Mouse (Mus musculus): Measurements from ENCODE around the gene Rai1. TPM values are rescaled to one million over a fixed set of nuclear protein-coding genes. Genes with fewer than 3 reads are reported as not detected.
A peak's percentile ranks its signal among the peaks of the same experiment; 100 is the strongest.

Gene Rai1
- polyA plus RNA-seq, 1 experiment = 2.0 TPM

GRCm38 (mm10) chr11:60102664-60103063 is 2.1 kb upstream of the Rai1 start:
- Histone ChIP-seq H3K4me1 (ENCODE audit: control insufficient read depth) (peaks cover 63% of the 10 kb centered on the region), H3K9me3 (ENCODE audit: control insufficient read depth, low read length) (no peaks in the 10 kb centered on the region), H3K27me3 (ENCODE audit: control insufficient read depth) (no peaks in the 10 kb centered on the region), H3K36me3 (ENCODE audit: control insufficient read depth) (no peaks in the 10 kb centered on the region), H3K4me3 (replicated peaks) (no peak overlapping the region)
- TF ChIP-seq TAL1 (IDR thresholded peaks at IDR 0.05; ENCODE audit: low read length) (no peak), GATA1 (IDR thresholded peaks at IDR 0.05; ENCODE audit: low read length) (no peak)

GRCm38 (mm10) chr11:60103567-60103966 is 1.2 kb upstream of the Rai1 start:
- no peaks in the 10 kb centered on the region for H3K9me3 ChIP-seq (ENCODE audit: control insufficient read depth, low read length)
- H3K4me1 ChIP-seq (ENCODE audit: control insufficient read depth) = peaks cover 72% of the 10 kb centered on the region
- TF ChIP-seq GATA1 (IDR thresholded peaks at IDR 0.05; ENCODE audit: low read length) (no peak), TAL1 (IDR thresholded peaks at IDR 0.05; ENCODE audit: low read length) (no peak)
- H3K36me3 ChIP-seq (ENCODE audit: control insufficient read depth) = peaks cover 3% of the 10 kb centered on the region; the same call in 1 of the 2 replicates
- H3K4me3 ChIP-seq (replicated peaks) = no peak overlapping the region
- H3K27me3 ChIP-seq (ENCODE audit: control insufficient read depth) = no peaks in the 10 kb centered on the region

- Histone ChIP-seq H3K4me1 (ENCODE audit: control insufficient read depth) (peaks cover 78% of the 10 kb centered on the region), H3K9me3 (ENCODE audit: control insufficient read depth, low read length) (no peaks in the 10 kb centered on the region), H3K27me3 (ENCODE audit: control insufficient read depth) (no peaks in the 10 kb centered on the region), H3K36me3 (ENCODE audit: control insufficient read depth) (peaks cover 10% of the 10 kb centered on the region), H3K4me3 (replicated peaks) (peak overlapping the region; percentile 88)
- TF ChIP-seq GATA1 (IDR thresholded peaks at IDR 0.05; ENCODE audit: low read length) (no peak), TAL1 (IDR thresholded peaks at IDR 0.05; ENCODE audit: low read length) (no peak)
Measured at GRCm38 (mm10) chr11:60105593-60106542, 1.1 kb downstream of the Rai1 start.

- H3K27me3 ChIP-seq (ENCODE audit: control insufficient read depth) = no peaks in the 10 kb centered on the region
- peak overlapping the region; percentile 88 for H3K4me3 ChIP-seq (replicated peaks)
- no peaks in the 10 kb centered on the region for H3K9me3 ChIP-seq (ENCODE audit: control insufficient read depth, low read length)
- TF ChIP-seq GATA1 (IDR thresholded peaks at IDR 0.05; ENCODE audit: low read length) (no peak), TAL1 (IDR thresholded peaks at IDR 0.05; ENCODE audit: low read length) (no peak)
- peaks cover 85% of the 10 kb centered on the region for H3K4me1 ChIP-seq (ENCODE audit: control insufficient read depth)
- H3K36me3 ChIP-seq (ENCODE audit: control insufficient read depth) = peaks cover 13% of the 10 kb centered on the region
Measured at GRCm38 (mm10) chr11:60106543-60107110, 1.8 kb downstream of the Rai1 start.

- Histone ChIP-seq H3K9me3 (ENCODE audit: control insufficient read depth, low read length) (no peaks in the 10 kb centered on the region), H3K36me3 (ENCODE audit: control insufficient read depth) (peaks cover 18% of the 10 kb centered on the region), H3K4me3 (replicated peaks) (no peak overlapping the region), H3K4me1 (ENCODE audit: control insufficient read depth) (peaks cover 90% of the 10 kb centered on the region), H3K27me3 (ENCODE audit: control insufficient read depth) (no peaks in the 10 kb centered on the region)
- TF ChIP-seq TAL1 (IDR thresholded peaks at IDR 0.05; ENCODE audit: low read length) = no peak
- no peak for TF ChIP-seq GATA1 (IDR thresholded peaks at IDR 0.05; ENCODE audit: low read length)
Measured at GRCm38 (mm10) chr11:60107449-60107848, 2.6 kb downstream of the Rai1 start.

- Histone ChIP-seq H3K36me3 (ENCODE audit: control insufficient read depth) (peaks cover 21% of the 10 kb centered on the region), H3K4me3 (replicated peaks) (no peak overlapping the region), H3K4me1 (ENCODE audit: control insufficient read depth) (peaks cover 93% of the 10 kb centered on the region), H3K27me3 (ENCODE audit: control insufficient read depth) (no peaks in the 10 kb centered on the region), H3K9me3 (ENCODE audit: control insufficient read depth, low read length) (no peaks in the 10 kb centered on the region)
- TF ChIP-seq TAL1 (IDR thresholded peaks at IDR 0.05; ENCODE audit: low read length) (no peak), GATA1 (IDR thresholded peaks at IDR 0.05; ENCODE audit: low read length) (no peak)
Measured at GRCm38 (mm10) chr11:60108631-60109172, 3.9 kb downstream of the Rai1 start.

- Histone ChIP-seq H3K9me3 (ENCODE audit: control insufficient read depth, low read length) (no peaks in the 10 kb centered on the region), H3K36me3 (ENCODE audit: control insufficient read depth) (peaks cover 21% of the 10 kb centered on the region), H3K4me1 (ENCODE audit: control insufficient read depth) (peaks cover 96% of the 10 kb centered on the region), H3K27me3 (ENCODE audit: control insufficient read depth) (no peaks in the 10 kb centered on the region), H3K4me3 (replicated peaks) (no peak overlapping the region)
- TF ChIP-seq TAL1 (IDR thresholded peaks at IDR 0.05; ENCODE audit: low read length) = no peak
Measured at GRCm38 (mm10) chr11:60110386-60110785, 5.6 kb downstream of the Rai1 start.

- no peaks in the 10 kb centered on the region for H3K9me3 ChIP-seq (ENCODE audit: control insufficient read depth, low read length)
- no peak overlapping the region for H3K4me3 ChIP-seq (replicated peaks)
- H3K36me3 ChIP-seq (ENCODE audit: control insufficient read depth) = peaks cover 21% of the 10 kb centered on the region
- H3K4me1 ChIP-seq (ENCODE audit: control insufficient read depth) = peaks cover 95% of the 10 kb centered on the region
- H3K27me3 ChIP-seq (ENCODE audit: control insufficient read depth) = no peaks in the 10 kb centered on the region
- no peak for TF ChIP-seq TAL1 (IDR thresholded peaks at IDR 0.05; ENCODE audit: low read length)
Measured at GRCm38 (mm10) chr11:60111576-60111975, 6.8 kb downstream of the Rai1 start.

GRCm38 (mm10) chr11:60113624-60114023 is 8.8 kb downstream of the Rai1 start:
- Histone ChIP-seq H3K36me3 (ENCODE audit: control insufficient read depth) (peaks cover 18% of the 10 kb centered on the region), H3K4me3 (replicated peaks) (peak overlapping the region; percentile 80), H3K27me3 (ENCODE audit: control insufficient read depth) (no peaks in the 10 kb centered on the region), H3K9me3 (ENCODE audit: control insufficient read depth, low read length) (no peaks in the 10 kb centered on the region), H3K4me1 (ENCODE audit: control insufficient read depth) (peaks cover 82% of the 10 kb centered on the region)
- TF ChIP-seq GATA1 (IDR thresholded peaks at IDR 0.05; ENCODE audit: low read length) = no peak
- no peak for TF ChIP-seq TAL1 (IDR thresholded peaks at IDR 0.05; ENCODE audit: low read length)
